Mouse (Mus musculus): ENCODE data around the gene Timeless. TPM values are rescaled to one million over a fixed set of nuclear protein-coding genes. Genes with fewer than 3 reads are reported as not detected.
"Not testable (repeated sequence)": the region's sequence is repeated elsewhere in the genome, so short reads cannot be mapped to it uniquely, and the experiment has no call there.

Gene Timeless
- polyA plus RNA-seq, 1 experiment, result 4.9 TPM

- no peak for TF ChIP-seq POLR2A (IDR thresholded peaks at IDR 0.05; ENCODE audit: insufficient read length, low read depth)
- TF ChIP-seq REST (IDR thresholded peaks at IDR 0.05; ENCODE audit: insufficient read depth, insufficient read length), result no peak
- TF ChIP-seq TCF12 (IDR thresholded peaks at IDR 0.05; ENCODE audit: insufficient read depth, poor library complexity, severe bottlenecking), result no peak
- TF ChIP-seq USF1 (IDR thresholded peaks at IDR 0.05; ENCODE audit: low read depth), result no peak
- no peak for TF ChIP-seq MYOD1 (IDR thresholded peaks at IDR 0.05; ENCODE audit: control insufficient read depth in 1 of 3, insufficient read length in 2 of 3, low read depth in 2 of 3)
- Histone ChIP-seq H3ac (ENCODE audit: control insufficient read depth, insufficient read length) (no peak overlapping the region), H3K79me2 (ENCODE audit: control insufficient read depth, insufficient read depth) (no peaks in the 10 kb centered on the region), H3K36me3 (ENCODE audit: control insufficient read depth, insufficient read depth) (no peaks in the 10 kb centered on the region), H3K27me3 (ENCODE audit: control insufficient read depth, insufficient read depth, insufficient read length) (no peaks in the 10 kb centered on the region), H3K4me3 (no peak overlapping the region), H3K4me2 (ENCODE audit: low read depth) (peak overlapping the region; percentile 56)
Observed at GRCm38 (mm10) chr10:128256328-128256727, 24.5 kb downstream of the Timeless start.

- Histone ChIP-seq H3K27me3 (ENCODE audit: control insufficient read depth, insufficient read depth, insufficient read length) (no peaks in the 10 kb centered on the region), H3K79me2 (ENCODE audit: control insufficient read depth, insufficient read depth) (no peaks in the 10 kb centered on the region), H3ac (ENCODE audit: control insufficient read depth, insufficient read length) (no peak overlapping the region), H3K4me3 (no peak overlapping the region), H3K4me2 (ENCODE audit: low read depth) (no peak overlapping the region), H3K36me3 (ENCODE audit: control insufficient read depth, insufficient read depth) (no peaks in the 10 kb centered on the region)
- TF ChIP-seq TCF3 (IDR thresholded peaks at IDR 0.05; ENCODE audit: insufficient read length, low read depth) (no peak), SRF (IDR thresholded peaks at IDR 0.05; ENCODE audit: control insufficient read depth, insufficient read length, low read depth) (no peak), MYOG (IDR thresholded peaks at IDR 0.05; ENCODE audit: control insufficient read depth in 1 of 3, insufficient read depth in 1 of 3, insufficient read length in 2 of 3, low read depth in 2 of 3) (peak in 2 of 3 experiments; percentile 43 to 79), MYOD1 (IDR thresholded peaks at IDR 0.05; ENCODE audit: control insufficient read depth in 1 of 3, insufficient read length in 2 of 3, low read depth in 2 of 3) (peak; percentile 6 to 69 (median 32))
Observed at GRCm38 (mm10) chr10:128258953-128259352, 27.1 kb downstream of the Timeless start.

GRCm38 (mm10) chr10:128259946-128260345, 28.1 kb downstream of the Timeless start:
- H3K4me3 ChIP-seq, result no peak overlapping the region
- no peaks in the 10 kb centered on the region for H3K79me2 ChIP-seq (ENCODE audit: control insufficient read depth, insufficient read depth)
- no peak for TF ChIP-seq MAX (IDR thresholded peaks at IDR 0.05; ENCODE audit: low read depth)
- TF ChIP-seq POLR2A (IDR thresholded peaks at IDR 0.05; ENCODE audit: insufficient read length, low read depth), result no peak
- TF ChIP-seq E2F4 (IDR thresholded peaks at IDR 0.05; ENCODE audit: insufficient read depth), result no peak
- no peak for TF ChIP-seq MYOD1 (IDR thresholded peaks at IDR 0.05; ENCODE audit: control insufficient read depth in 1 of 3, insufficient read length in 2 of 3, low read depth in 2 of 3)
- TF ChIP-seq REST (IDR thresholded peaks at IDR 0.05; ENCODE audit: insufficient read depth, insufficient read length), result no peak
- TF ChIP-seq CEBPB (IDR thresholded peaks at IDR 0.05; ENCODE audit: insufficient read depth, poor library complexity, severe bottlenecking), result no peak
- no peak for TF ChIP-seq POLR2AphosphoS2 (IDR thresholded peaks at IDR 0.05; ENCODE audit: insufficient read length, low read depth)
- no peak for TF ChIP-seq MYOG (IDR thresholded peaks at IDR 0.05; ENCODE audit: control insufficient read depth in 1 of 3, insufficient read depth in 1 of 3, insufficient read length in 2 of 3, low read depth in 2 of 3)
- no peak for TF ChIP-seq SRF (IDR thresholded peaks at IDR 0.05; ENCODE audit: control insufficient read depth, insufficient read length, low read depth)
- no peak for TF ChIP-seq TCF12 (IDR thresholded peaks at IDR 0.05; ENCODE audit: insufficient read depth, poor library complexity, severe bottlenecking)
- no peak for TF ChIP-seq TCF3 (IDR thresholded peaks at IDR 0.05; ENCODE audit: insufficient read length, low read depth)
- TF ChIP-seq USF1 (IDR thresholded peaks at IDR 0.05; ENCODE audit: low read depth), result no peak
- H3K27me3 ChIP-seq (ENCODE audit: control insufficient read depth, insufficient read depth, insufficient read length), result no peaks in the 10 kb centered on the region
- H3K36me3 ChIP-seq (ENCODE audit: control insufficient read depth, insufficient read depth), result no peaks in the 10 kb centered on the region
- H3ac ChIP-seq (ENCODE audit: control insufficient read depth, insufficient read length), result no peak overlapping the region
- no peak overlapping the region for H3K4me2 ChIP-seq (ENCODE audit: low read depth)

- H3K4me2 ChIP-seq (ENCODE audit: low read depth); H3K27me3 ChIP-seq (ENCODE audit: control insufficient read depth, insufficient read depth, insufficient read length); H3K79me2 ChIP-seq (ENCODE audit: control insufficient read depth, insufficient read depth); H3K4me3 ChIP-seq; H3ac ChIP-seq (ENCODE audit: control insufficient read depth, insufficient read length); H3K36me3 ChIP-seq (ENCODE audit: control insufficient read depth, insufficient read depth): not testable (repeated sequence)
Observed at GRCm38 (mm10) chr10:128260376-128260775, 28.5 kb downstream of the Timeless start.

GRCm38 (mm10) chr10:128262300-128262699, 30.4 kb downstream of the Timeless start:
- Histone ChIP-seq H3K4me3 (no peak overlapping the region), H3K27me3 (ENCODE audit: control insufficient read depth, insufficient read depth, insufficient read length) (no peaks in the 10 kb centered on the region), H3K79me2 (ENCODE audit: control insufficient read depth, insufficient read depth) (no peaks in the 10 kb centered on the region), H3ac (ENCODE audit: control insufficient read depth, insufficient read length) (no peak overlapping the region), H3K4me2 (ENCODE audit: low read depth) (no peak overlapping the region), H3K36me3 (ENCODE audit: control insufficient read depth, insufficient read depth) (no peaks in the 10 kb centered on the region)
- no peak for TF ChIP-seq POLR2AphosphoS2 (IDR thresholded peaks at IDR 0.05; ENCODE audit: insufficient read length, low read depth)
- TF ChIP-seq SRF (IDR thresholded peaks at IDR 0.05; ENCODE audit: control insufficient read depth, insufficient read length, low read depth), result no peak
- TF ChIP-seq USF1 (IDR thresholded peaks at IDR 0.05; ENCODE audit: low read depth), result no peak
- TF ChIP-seq MYOG (IDR thresholded peaks at IDR 0.05; ENCODE audit: control insufficient read depth in 1 of 3, insufficient read depth in 1 of 3, insufficient read length in 2 of 3, low read depth in 2 of 3), result no peak
- no peak for TF ChIP-seq CEBPB (IDR thresholded peaks at IDR 0.05; ENCODE audit: insufficient read depth, poor library complexity, severe bottlenecking)
- no peak for TF ChIP-seq TCF3 (IDR thresholded peaks at IDR 0.05; ENCODE audit: insufficient read length, low read depth)
- TF ChIP-seq MAX (IDR thresholded peaks at IDR 0.05; ENCODE audit: low read depth), result no peak
- TF ChIP-seq MYOD1 (IDR thresholded peaks at IDR 0.05; ENCODE audit: control insufficient read depth in 1 of 3, insufficient read length in 2 of 3, low read depth in 2 of 3), result no peak
- TF ChIP-seq POLR2A (IDR thresholded peaks at IDR 0.05; ENCODE audit: insufficient read length, low read depth), result no peak
- no peak for TF ChIP-seq E2F4 (IDR thresholded peaks at IDR 0.05; ENCODE audit: insufficient read depth)
- no peak for TF ChIP-seq TCF12 (IDR thresholded peaks at IDR 0.05; ENCODE audit: insufficient read depth, poor library complexity, severe bottlenecking)
- TF ChIP-seq REST (IDR thresholded peaks at IDR 0.05; ENCODE audit: insufficient read depth, insufficient read length), result no peak

All from myocyte (in vitro differentiated cells).